Mouse (Mus musculus) CD4-positive naive resting alpha-beta T cell, adult 57 days (primary cell): ENCODE results near the gene Cstf2t. TPM values are rescaled to one million over a fixed set of nuclear protein-coding genes. Genes with fewer than 3 reads are reported as not detected.

Experiments
- total RNA-seq: library from RNA; stranded (reverse); gene quantifications from one replicate; pipeline ENCODE4 v1.2.4, GENCODE M21; 2023

Cstf2t gene
- 34.4 TPM for total RNA-seq

DNA sequence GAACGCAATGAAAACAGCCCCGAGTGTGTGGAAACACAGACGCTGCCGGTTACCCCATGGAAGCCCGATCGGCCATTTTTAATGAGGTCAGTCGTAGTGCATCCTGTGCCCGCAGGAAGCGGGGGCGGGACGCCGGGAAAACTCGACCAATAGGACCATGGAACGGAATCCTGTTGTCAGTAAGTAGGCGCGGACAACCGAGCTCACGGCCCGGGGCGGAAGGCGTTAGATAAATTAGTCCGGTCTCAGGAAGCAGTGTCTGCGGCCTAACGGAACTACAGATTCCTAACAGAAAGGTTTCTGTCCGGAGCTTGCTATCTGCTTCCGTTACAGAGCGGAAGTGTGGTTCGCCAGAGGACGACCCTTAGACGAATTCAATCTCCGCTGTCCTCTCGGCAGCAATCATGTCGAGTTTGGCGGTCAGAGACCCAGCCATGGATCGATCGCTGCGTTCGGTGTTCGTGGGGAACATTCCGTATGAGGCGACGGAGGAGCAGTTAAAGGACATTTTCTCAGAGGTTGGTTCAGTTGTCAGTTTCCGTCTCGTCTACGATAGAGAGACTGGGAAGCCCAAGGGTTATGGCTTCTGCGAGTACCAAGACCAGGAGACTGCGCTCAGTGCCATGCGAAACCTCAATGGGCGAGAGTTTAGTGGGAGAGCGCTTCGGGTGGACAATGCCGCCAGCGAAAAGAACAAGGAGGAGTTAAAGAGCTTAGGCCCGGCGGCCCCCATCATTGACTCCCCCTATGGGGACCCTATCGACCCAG lies at the start of gene Cstf2t:
Gene Cstf2t (plus strand): TSS at position 176 of the 768 bp plus-strand sequence.

